Mouse (Mus musculus) stomach, embryonic 14.5 days (tissue): ENCODE results near the gene Plekha8. TPM values are rescaled to one million over a fixed set of nuclear protein-coding genes. Genes with fewer than 3 reads are reported as not detected.

Experiments used
- ATAC-seq: fragments of 200-750 bp; cut with Nextera tagmentation; 2 replicates; pipeline ENCODE4 v1.8.0; 2017; ENCODE audit warnings: low read depth, moderate TSS enrichment; ENCODE audit not compliant: insufficient number of reproducible peaks, insufficient read depth, low FRiP score
- H3K27ac ChIP-seq: fragments of 300-500 bp; sonication (generic); 2 replicates; pipeline ENCODE4 v1.5.1; 2014; ENCODE audit warnings: mild to moderate bottlenecking, low read length, moderate library complexity, mixed read lengths
- H3K27me3 ChIP-seq: fragments of 300-500 bp; sonication (generic); 2 replicates; pipeline ENCODE4 v1.6.1; 2014; ENCODE audit warnings: low read length, control low read depth, mixed read lengths; ENCODE audit not compliant: control insufficient read depth, insufficient read depth
- H3K36me3 ChIP-seq: fragments of 300-500 bp; sonication (generic); 2 replicates; pipeline ENCODE4 v1.6.1; 2014; ENCODE audit warnings: mild to moderate bottlenecking, control low read depth, low read length, moderate library complexity, mixed read lengths; ENCODE audit not compliant: control insufficient read depth, insufficient read depth
- H3K4me1 ChIP-seq: fragments of 300-500 bp; sonication (generic); 2 replicates; pipeline ENCODE4 v1.6.1; 2014; ENCODE audit warnings: low read length, control low read depth, mixed read lengths; ENCODE audit not compliant: control insufficient read depth, insufficient read depth
- H3K4me2 ChIP-seq: fragments of 300-500 bp; sonication (generic); replicated peaks from 2 replicates; pipeline ENCODE4 v1.6.1; 2014; ENCODE audit warnings: low read depth, low read length, control low read depth
- H3K4me3 ChIP-seq: fragments of 300-500 bp; sonication (generic); 2 replicates; pipeline ENCODE4 v1.5.1; 2014; ENCODE audit warnings: low read depth, low read length, control low read depth
- H3K9ac ChIP-seq: fragments of 300-500 bp; sonication (generic); replicated peaks from 2 replicates; pipeline ENCODE4 v1.6.1; 2014; ENCODE audit warnings: low read depth, mild to moderate bottlenecking, control low read depth, low read length, moderate library complexity, mixed read lengths
- H3K9me3 ChIP-seq: fragments of 300-500 bp; sonication (generic); 2 replicates; pipeline ENCODE4 v1.6.1; 2016; ENCODE audit warnings: low read depth, low read length, control low read depth; ENCODE audit not compliant: control insufficient read depth
- WGBS: fragments of 180-500 bp; shearing (Covaris S2); extraction: QIAGEN DNeasy Blood & Tissue Kit; methylation state at CpG from one replicate; pipeline ENCODE4 v1.1.7; 2014; 5-methylcytosine and 5-hydroxymethylcytosine counted together
- polyA plus RNA-seq: library from polyadenylated mRNA; unstranded; fragments of >200 nt; fragmentation: Nextera tagmentation; extraction: Ambion mirVana; gene quantifications from 2 replicates; pipeline ENCODE4 v1.2.1, GENCODE M21; 2014

Plekha8 gene
- polyA plus RNA-seq, 1 experiment from 2014 or later, result 9.8 TPM

GRCm38 (mm10) chr6:54691368-54692116 is 96.6 kb downstream of the Plekha8 start:
- Histone ChIP-seq H3K4me2 (no peak overlapping the region), H3K9me3 (no peaks in the 10 kb centered on the region), H3K9ac (no peak overlapping the region), H3K27ac (no peak overlapping the region), H3K4me3 (no peak overlapping the region), H3K36me3 (no peaks in the 10 kb centered on the region), H3K4me1 (no peaks in the 10 kb centered on the region), H3K27me3 (no peaks in the 10 kb centered on the region)
- no peak for ATAC-seq
- WGBS, result 77% methylated on average over 14 of the region's 14 CpGs

GRCm38 (mm10) chr6:54692201-54692600 is 97.3 kb downstream of the Plekha8 start:
- H3K4me3 ChIP-seq, result no peak overlapping the region
- no peak overlapping the region for H3K27ac ChIP-seq
- ATAC-seq, result no peak
- no peak overlapping the region for H3K4me2 ChIP-seq
- H3K9me3 ChIP-seq, result no peaks in the 10 kb centered on the region
- H3K27me3 ChIP-seq, result no peaks in the 10 kb centered on the region
- WGBS, result 70% methylated on average over 1 of the region's 1 CpGs
- no peaks in the 10 kb centered on the region for H3K36me3 ChIP-seq
- no peak overlapping the region for H3K9ac ChIP-seq
- no peaks in the 10 kb centered on the region for H3K4me1 ChIP-seq

- Histone ChIP-seq H3K27me3 (no peaks in the 10 kb centered on the region), H3K27ac (no peak overlapping the region), H3K9me3 (no peaks in the 10 kb centered on the region), H3K36me3 (no peaks in the 10 kb centered on the region), H3K4me3 (no peak overlapping the region), H3K4me1 (no peaks in the 10 kb centered on the region), H3K9ac (no peak overlapping the region), H3K4me2 (no peak overlapping the region)
- ATAC-seq, result no peak
- WGBS, result 85% methylated on average over 6 of the region's 6 CpGs
Observed at GRCm38 (mm10) chr6:54693286-54693685, 98.4 kb downstream of the Plekha8 start.

Other genes starting within 250 kb of the Plekha8 start
- 1.3 and 1.5 TPM in 2 replicates for gene Wipf3, start 165.5 kb upstream of the Plekha8 start, polyA plus RNA-seq
- gene Scrn1, start 28.6 kb upstream of the Plekha8 start, polyA plus RNA-seq, result 12.3 and 14.0 TPM in 2 replicates
- gene Fkbp14, start 2.2 kb downstream of the Plekha8 start, polyA plus RNA-seq, result 33.1 and 36.7 TPM in 2 replicates
- 10.3 and 10.8 TPM in 2 replicates for gene Mturn, start 86.5 kb downstream of the Plekha8 start, polyA plus RNA-seq
- 5.8 and 6.0 TPM in 2 replicates for gene Znrf2, start 221.8 kb downstream of the Plekha8 start, polyA plus RNA-seq